Mouse (Mus musculus) heart, embryonic 12.5 days (tissue): Measurements from ENCODE around the gene Ccdc91. TPM values are rescaled to one million over a fixed set of nuclear protein-coding genes. Genes with fewer than 3 reads are reported as not detected.
A peak's percentile ranks its signal among the peaks of the same experiment; 100 is the strongest.

Experiments
- ATAC-seq: fragments of 200-750 bp; cut with Nextera tagmentation; 2 replicates; pipeline ENCODE4 v1.8.0; 2017; ENCODE audit warnings: moderate TSS enrichment, moderate library complexity; ENCODE audit not compliant: insufficient number of reproducible peaks, low FRiP score
- H3K27ac ChIP-seq: fragments of 300-500 bp; sonication (generic); 2 replicates; pipeline ENCODE4 v1.5.1; 2016; ENCODE audit warnings: mild to moderate bottlenecking, moderate library complexity; ENCODE audit not compliant: poor library complexity, severe bottlenecking
- H3K27me3 ChIP-seq: fragments of 300-500 bp; sonication (generic); replicated peaks from 2 replicates; pipeline ENCODE4 v1.6.1; 2016; ENCODE audit warnings: mild to moderate bottlenecking, moderate library complexity
- H3K36me3 ChIP-seq: fragments of 300-500 bp; sonication (generic); 2 replicates; pipeline ENCODE4 v1.6.1; 2016; ENCODE audit warnings: mild to moderate bottlenecking, moderate library complexity
- H3K4me1 ChIP-seq: fragments of 300-500 bp; sonication (generic); replicated peaks from 2 replicates; pipeline ENCODE4 v1.6.1; 2016; ENCODE audit warnings: mild to moderate bottlenecking
- H3K4me2 ChIP-seq: fragments of 300-500 bp; sonication (generic); 2 replicates; pipeline ENCODE4 v1.6.1; 2016; ENCODE audit warnings: mild to moderate bottlenecking, moderate library complexity
- H3K4me3 ChIP-seq: fragments of 300-500 bp; sonication (generic); 2 replicates; pipeline ENCODE4 v1.5.1; 2016; ENCODE audit warnings: mild to moderate bottlenecking
- H3K9ac ChIP-seq: fragments of 300-500 bp; sonication (generic); 2 replicates; pipeline ENCODE4 v1.6.1; 2016; ENCODE audit warnings: mild to moderate bottlenecking, moderate library complexity
- H3K9me3 ChIP-seq: fragments of 300-500 bp; sonication (generic); replicated peaks from 2 replicates; pipeline ENCODE4 v1.6.1; 2016; ENCODE audit warnings: mild to moderate bottlenecking, moderate library complexity
- WGBS: fragments of 180-500 bp; shearing (Covaris S2); methylation state at CpG from one replicate; pipeline ENCODE4 v1.1.7; 2016; 5-methylcytosine and 5-hydroxymethylcytosine counted together
- polyA plus RNA-seq: library from polyadenylated mRNA; unstranded; fragments of >200 nt; fragmentation: Nextera tagmentation; extraction: Ambion mirVana; gene quantifications from 2 replicates; pipeline ENCODE4 v1.2.1, GENCODE M21; 2016

Gene Ccdc91
- 24.5 and 25.1 TPM in 2 replicates for polyA plus RNA-seq

GRCm38 (mm10) chr6:147475727-147476613 is at the start of gene Ccdc91:
Gene Ccdc91, plus strand, starts transcription at chr6:147475828.
- H3K4me1 ChIP-seq: peaks cover 5% of the 10 kb centered on the region
- peak; percentile 96 for ATAC-seq
- H3K36me3 ChIP-seq: no peaks in the 10 kb centered on the region
- peak within 1 kb of the TSS; percentile 79 for H3K9ac ChIP-seq
- under 1% methylated on average over 78 of the region's 78 CpGs for WGBS
- peak within 1 kb of the TSS; percentile 75 for H3K4me3 ChIP-seq
- peak within 1 kb of the TSS; percentile 82 for H3K4me2 ChIP-seq
- H3K27ac ChIP-seq: peak within 1 kb of the TSS; percentile 73
- H3K9me3 ChIP-seq: no peaks in the 10 kb centered on the region
- H3K27me3 ChIP-seq: peaks cover 4% of the 10 kb centered on the region; the same call in 1 of the 2 replicates

GRCm38 (mm10) chr6:147426927-147427487 is 48.6 kb upstream of the Ccdc91 start:
- ATAC-seq: no peak
- Histone ChIP-seq H3K4me1 (no peaks in the 10 kb centered on the region), H3K27me3 (no peaks in the 10 kb centered on the region), H3K9ac (no peak overlapping the region), H3K9me3 (no peaks in the 10 kb centered on the region), H3K36me3 (no peaks in the 10 kb centered on the region), H3K27ac (no peak overlapping the region), H3K4me3 (no peak overlapping the region), H3K4me2 (no peak overlapping the region)
- WGBS: 82% methylated on average over 11 of the region's 11 CpGs

DNA sequence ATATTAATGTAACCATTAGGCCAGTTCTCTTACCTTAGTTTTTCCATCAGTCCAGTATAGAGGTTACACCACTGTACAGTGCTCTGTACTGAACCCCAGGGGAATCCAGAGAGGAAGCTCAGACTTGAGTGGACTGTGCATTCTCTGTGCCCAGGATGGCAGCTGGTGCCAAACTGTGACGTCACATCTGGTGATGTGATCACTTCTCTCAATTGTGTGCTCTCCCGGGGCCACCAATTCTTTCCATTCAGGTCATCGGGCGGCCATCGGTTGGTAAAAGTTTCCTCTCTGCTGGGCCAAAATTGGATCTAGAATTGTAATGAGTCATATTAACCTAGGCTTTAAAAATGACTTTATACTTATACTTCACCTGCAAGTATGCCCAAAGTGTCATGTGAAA is 19.9 kb upstream of the Ccdc91 start:
- Histone ChIP-seq H3K27ac (no peak overlapping the region), H3K4me3 (no peak overlapping the region), H3K4me1 (no peaks in the 10 kb centered on the region), H3K9me3 (peaks cover 2% of the 10 kb centered on the region; the same call in 1 of the 2 replicates), H3K4me2 (no peak overlapping the region), H3K27me3 (no peaks in the 10 kb centered on the region), H3K36me3 (no peaks in the 10 kb centered on the region), H3K9ac (no peak overlapping the region)
- WGBS: 79% methylated on average over 5 of the region's 5 CpGs
- peak; percentile 57; the same call in 1 of the 2 replicates for ATAC-seq

- Histone ChIP-seq H3K4me1 (no peaks in the 10 kb centered on the region), H3K27ac (no peak overlapping the region), H3K27me3 (no peaks in the 10 kb centered on the region), H3K9me3 (no peaks in the 10 kb centered on the region), H3K36me3 (no peaks in the 10 kb centered on the region), H3K4me2 (no peak overlapping the region), H3K4me3 (no peak overlapping the region), H3K9ac (no peak overlapping the region)
- ATAC-seq: no peak
- 79% methylated on average over 11 of the region's 11 CpGs for WGBS
Observed at GRCm38 (mm10) chr6:147458637-147459301, 16.9 kb upstream of the Ccdc91 start.

DNA sequence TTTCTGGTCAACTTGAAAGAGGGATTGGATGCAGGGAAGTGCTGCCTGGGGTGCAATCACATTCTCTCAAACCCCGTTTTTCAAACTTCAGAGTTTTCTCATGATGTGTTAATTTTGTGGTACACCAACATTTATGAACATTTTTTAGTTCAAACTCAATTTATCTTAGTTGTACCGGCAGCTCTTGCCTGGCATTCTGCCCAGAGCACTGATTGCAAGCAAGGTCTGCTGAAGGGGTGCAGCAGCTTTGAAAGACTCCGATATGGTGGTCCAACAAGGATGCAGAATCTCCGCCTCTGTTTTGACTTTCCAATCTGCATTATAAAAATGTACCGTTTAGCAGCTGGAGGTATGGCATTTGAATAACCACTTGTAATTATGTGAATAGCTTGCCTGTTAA is 5.6 kb upstream of the Ccdc91 start:
- no peak overlapping the region for H3K4me2 ChIP-seq
- ATAC-seq: no peak
- WGBS: 31% methylated on average over 5 of the region's 5 CpGs

DNA sequence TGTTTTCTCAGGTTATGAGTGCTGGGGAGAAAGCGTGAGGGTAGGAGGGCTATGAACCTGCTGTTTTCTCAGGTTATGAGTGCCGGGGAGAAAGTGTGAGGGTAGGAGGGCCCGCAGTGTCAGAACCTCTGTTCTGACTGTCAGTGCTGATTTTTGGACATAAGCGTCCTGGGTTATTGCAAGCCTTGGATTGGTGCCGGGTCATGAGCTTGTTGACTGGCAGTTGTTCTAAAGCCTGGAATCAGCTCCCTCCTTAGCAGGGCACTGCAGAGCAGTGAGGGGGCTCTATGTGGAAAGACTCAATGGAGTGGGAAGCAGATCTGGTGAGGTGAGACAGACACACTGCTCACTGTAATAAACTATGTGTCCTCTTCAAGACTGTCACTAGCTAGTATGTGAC is 5.5 kb downstream of the Ccdc91 start:
- Histone ChIP-seq H3K9ac (no peak overlapping the region), H3K4me3 (no peak overlapping the region), H3K27ac (no peak overlapping the region), H3K4me2 (no peak overlapping the region), H3K27me3 (no peaks in the 10 kb centered on the region), H3K36me3 (no peaks in the 10 kb centered on the region), H3K4me1 (peaks cover 5% of the 10 kb centered on the region), H3K9me3 (no peaks in the 10 kb centered on the region)
- 87% methylated on average over 5 of the region's 5 CpGs for WGBS
- ATAC-seq: no peak

More for the DNA sequence above, 5.6 kb upstream of the Ccdc91 start:
- Histone ChIP-seq H3K9ac (no peak overlapping the region), H3K9me3 (no peaks in the 10 kb centered on the region), H3K4me1 (0 out of 2 replicates have a peak, but pooled peaks cover 3% of the 10 kb centered on the region), H3K27me3 (peaks cover 4% of the 10 kb centered on the region; the same call in 1 of the 2 replicates), H3K27ac (no peak overlapping the region), H3K4me3 (no peak overlapping the region), H3K36me3 (no peaks in the 10 kb centered on the region)

GRCm38 (mm10) chr6:147490120-147490519 is 14.5 kb downstream of the Ccdc91 start:
- Histone ChIP-seq H3K27me3 (no peaks in the 10 kb centered on the region), H3K4me1 (no peaks in the 10 kb centered on the region), H3K9me3 (no peaks in the 10 kb centered on the region), H3K4me3 (no peak overlapping the region), H3K9ac (no peak overlapping the region), H3K4me2 (no peak overlapping the region), H3K27ac (no peak overlapping the region), H3K36me3 (peaks cover 6% of the 10 kb centered on the region; the same call in 1 of the 2 replicates)
- WGBS: 95% methylated on average over 3 of the region's 3 CpGs
- no peak for ATAC-seq

DNA sequence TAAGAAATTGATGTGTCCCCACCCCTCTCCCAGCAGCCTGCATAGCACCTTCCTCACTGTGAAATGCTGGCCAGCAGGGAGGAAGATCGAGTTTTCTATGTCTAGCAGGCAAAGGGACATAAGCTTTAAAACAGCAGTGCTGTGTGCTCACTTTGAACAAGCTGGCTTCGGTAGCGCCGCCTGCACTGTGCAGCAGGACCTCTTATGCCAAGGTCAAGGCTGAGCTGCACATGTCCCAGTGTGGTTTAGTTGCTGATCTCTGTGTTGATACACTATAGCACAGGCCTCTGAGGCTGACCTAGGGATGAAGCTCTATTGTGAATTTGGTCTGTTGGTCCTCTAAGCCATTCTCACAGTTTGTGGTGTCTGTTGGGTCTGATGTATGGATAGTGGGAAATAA is 16.9 kb downstream of the Ccdc91 start:
- H3K27me3 ChIP-seq: no peaks in the 10 kb centered on the region
- no peaks in the 10 kb centered on the region for H3K9me3 ChIP-seq
- no peak overlapping the region for H3K27ac ChIP-seq
- WGBS: 76% methylated on average over 4 of the region's 4 CpGs
- no peak overlapping the region for H3K4me3 ChIP-seq
- H3K9ac ChIP-seq: no peak overlapping the region
- H3K36me3 ChIP-seq: peaks cover 6% of the 10 kb centered on the region; the same call in 1 of the 2 replicates
- H3K4me1 ChIP-seq: no peaks in the 10 kb centered on the region
- ATAC-seq: no peak
- H3K4me2 ChIP-seq: no peak overlapping the region

- 55% methylated on average over 3 of the region's 3 CpGs for WGBS
- peaks cover 17% of the 10 kb centered on the region for H3K4me1 ChIP-seq
- no peak for ATAC-seq
Observed at GRCm38 (mm10) chr6:147501439-147501838, 25.8 kb downstream of the Ccdc91 start.

GRCm38 (mm10) chr6:147506074-147506473 is 30.4 kb downstream of the Ccdc91 start:
- H3K27me3 ChIP-seq: no peaks in the 10 kb centered on the region
- H3K9me3 ChIP-seq: no peaks in the 10 kb centered on the region
- WGBS: 25% methylated on average over 9 of the region's 9 CpGs
- ATAC-seq: peak; percentile 57; the same call in 1 of the 2 replicates
- no peak overlapping the region for H3K9ac ChIP-seq
- peaks cover 25% of the 10 kb centered on the region for H3K4me1 ChIP-seq
- peak overlapping the region; percentile 63 for H3K27ac ChIP-seq
- 0 out of 2 replicates have a peak overlapping the region, but pooled peaks have one; percentile 7 for H3K4me3 ChIP-seq
- H3K36me3 ChIP-seq: no peaks in the 10 kb centered on the region
- H3K4me2 ChIP-seq: peak overlapping the region; percentile 60

More at GRCm38 (mm10) chr6:147501439-147501838, 25.8 kb downstream of the Ccdc91 start:
- Histone ChIP-seq H3K27ac (no peak overlapping the region), H3K27me3 (no peaks in the 10 kb centered on the region), H3K4me2 (no peak overlapping the region), H3K36me3 (no peaks in the 10 kb centered on the region), H3K9ac (no peak overlapping the region), H3K9me3 (no peaks in the 10 kb centered on the region), H3K4me3 (no peak overlapping the region)

DNA sequence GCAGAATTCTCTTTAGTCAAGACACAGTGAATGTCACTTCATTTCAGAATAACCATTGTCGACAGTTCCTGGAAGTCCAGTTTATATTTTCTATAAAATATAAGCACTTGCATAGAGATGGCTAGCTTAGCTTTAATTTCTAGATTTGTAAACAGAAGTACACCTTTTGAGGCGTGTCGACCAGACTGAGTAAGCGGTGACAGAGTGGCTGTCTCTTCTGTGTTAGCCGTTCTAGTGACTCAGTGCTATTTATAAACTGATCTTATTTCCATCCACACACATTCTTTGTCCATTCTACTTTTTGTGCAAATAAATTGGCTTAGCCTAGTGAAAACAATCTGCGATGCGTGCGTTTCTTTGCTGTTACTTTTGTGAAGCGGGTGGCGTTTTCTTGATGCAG is 30.9 kb downstream of the Ccdc91 start:
- H3K9me3 ChIP-seq: no peaks in the 10 kb centered on the region
- H3K4me2 ChIP-seq: peak overlapping the region; percentile 60
- H3K9ac ChIP-seq: no peak overlapping the region
- peak overlapping the region; percentile 63 for H3K27ac ChIP-seq
- H3K36me3 ChIP-seq: no peaks in the 10 kb centered on the region
- no peaks in the 10 kb centered on the region for H3K27me3 ChIP-seq
- no peak overlapping the region for H3K4me3 ChIP-seq
- peaks cover 21% of the 10 kb centered on the region for H3K4me1 ChIP-seq
- ATAC-seq: no peak
- 66% methylated on average over 10 of the region's 10 CpGs for WGBS
